Mouse (Mus musculus): ENCODE results near the gene Gm20683. TPM values are rescaled to one million over a fixed set of nuclear protein-coding genes. Genes with fewer than 3 reads are reported as not detected.

The Gm20683 gene
- polyA plus RNA-seq (2014; fragmentation: Nextera tagmentation; extraction: Ambion mirVana): 1.4 and 1.6 TPM in 2 replicates

GRCm38 (mm10) chr17:25841117-25841880 lies at the start of gene Gm20683:
Gm20683 (minus strand) TSS chr17:25841763.
- Histone ChIP-seq H3K27ac (replicated peaks; ENCODE audit: low read depth, low read length) (no peak within 1 kb of the TSS), H3K36me3 (ENCODE audit: control insufficient read depth, insufficient read depth, low read length) (peaks cover 38% of the 10 kb centered on the region), H3K9ac (ENCODE audit: low read depth, low read length) (no peak within 1 kb of the TSS), H3K27me3 (replicated peaks; ENCODE audit: control insufficient read depth, insufficient read depth, low read length) (no peaks in the 10 kb centered on the region), H3K9me3 (ENCODE audit: control insufficient read depth, low read length) (no peaks in the 10 kb centered on the region), H3K4me2 (ENCODE audit: low read depth, low read length) (no peak within 1 kb of the TSS), H3K4me1 (ENCODE audit: control insufficient read depth, insufficient read depth, low read length) (peaks cover 13% of the 10 kb centered on the region; the same call in 1 of the 2 replicates), H3K4me3 (ENCODE audit: low read depth, low read length) (no peak within 1 kb of the TSS)
- WGBS: 92% methylated on average over 21 of the region's 22 CpGs
- no peak for ATAC-seq (ENCODE audit: low read depth)
- no peak for DNase-seq (ENCODE audit: low spot score)

GRCm38 (mm10) chr17:25888837-25889236 lies 47.3 kb upstream of the Gm20683 start:
- ATAC-seq (ENCODE audit: low read depth) (no peak), DNase-seq (ENCODE audit: low spot score) (no peak)
- no peaks in the 10 kb centered on the region for H3K4me1 ChIP-seq (ENCODE audit: control insufficient read depth, insufficient read depth, low read length)
- H3K36me3 ChIP-seq (ENCODE audit: control insufficient read depth, insufficient read depth, low read length): peaks cover 44% of the 10 kb centered on the region
- H3K4me3 ChIP-seq (ENCODE audit: low read depth, low read length): no peak overlapping the region
- H3K9ac ChIP-seq (ENCODE audit: low read depth, low read length): no peak overlapping the region
- no peak overlapping the region for H3K4me2 ChIP-seq (ENCODE audit: low read depth, low read length)
- H3K27ac ChIP-seq (replicated peaks; ENCODE audit: low read depth, low read length): no peak overlapping the region
- WGBS: 89% methylated on average over 3 of the region's 3 CpGs
- H3K9me3 ChIP-seq (ENCODE audit: control insufficient read depth, low read length): no peaks in the 10 kb centered on the region
- H3K27me3 ChIP-seq (replicated peaks; ENCODE audit: control insufficient read depth, insufficient read depth, low read length): no peaks in the 10 kb centered on the region

- no peak for ATAC-seq (ENCODE audit: low read depth)
- H3K4me2 ChIP-seq (ENCODE audit: low read depth, low read length): no peak overlapping the region
- H3K9ac ChIP-seq (ENCODE audit: low read depth, low read length): no peak overlapping the region
- peaks cover 58% of the 10 kb centered on the region for H3K36me3 ChIP-seq (ENCODE audit: control insufficient read depth, insufficient read depth, low read length)
- no peaks in the 10 kb centered on the region for H3K9me3 ChIP-seq (ENCODE audit: control insufficient read depth, low read length)
- H3K4me3 ChIP-seq (ENCODE audit: low read depth, low read length): no peak overlapping the region
- 82% methylated on average over 10 of the region's 10 CpGs for WGBS
- no peaks in the 10 kb centered on the region for H3K27me3 ChIP-seq (replicated peaks; ENCODE audit: control insufficient read depth, insufficient read depth, low read length)
- no peak for DNase-seq (ENCODE audit: low spot score)
- no peak overlapping the region for H3K27ac ChIP-seq (replicated peaks; ENCODE audit: low read depth, low read length)
- H3K4me1 ChIP-seq (ENCODE audit: control insufficient read depth, insufficient read depth, low read length): no peaks in the 10 kb centered on the region
Observed at GRCm38 (mm10) chr17:25887467-25887866, 45.9 kb upstream of the Gm20683 start.

- no peak overlapping the region for H3K9ac ChIP-seq (ENCODE audit: low read depth, low read length)
- H3K4me3 ChIP-seq (ENCODE audit: low read depth, low read length): no peak overlapping the region
- H3K4me1 ChIP-seq (ENCODE audit: control insufficient read depth, insufficient read depth, low read length): no peaks in the 10 kb centered on the region
- H3K9me3 ChIP-seq (ENCODE audit: control insufficient read depth, low read length): no peaks in the 10 kb centered on the region
- no peak for DNase-seq (ENCODE audit: low spot score)
- no peak overlapping the region for H3K4me2 ChIP-seq (ENCODE audit: low read depth, low read length)
- ATAC-seq (ENCODE audit: low read depth): no peak
- H3K36me3 ChIP-seq (ENCODE audit: control insufficient read depth, insufficient read depth, low read length): peaks cover 65% of the 10 kb centered on the region
- H3K27ac ChIP-seq (replicated peaks; ENCODE audit: low read depth, low read length): no peak overlapping the region
- no peaks in the 10 kb centered on the region for H3K27me3 ChIP-seq (replicated peaks; ENCODE audit: control insufficient read depth, insufficient read depth, low read length)
Observed at GRCm38 (mm10) chr17:25886806-25887205, 45.2 kb upstream of the Gm20683 start.

- no peak overlapping the region for H3K9ac ChIP-seq (ENCODE audit: low read depth, low read length)
- no peaks in the 10 kb centered on the region for H3K4me1 ChIP-seq (ENCODE audit: control insufficient read depth, insufficient read depth, low read length)
- ATAC-seq (ENCODE audit: low read depth) (0 out of 2 replicates have a peak, but pooled peaks have one; percentile 23), DNase-seq (ENCODE audit: low spot score) (no peak)
- no peak overlapping the region for H3K4me3 ChIP-seq (ENCODE audit: low read depth, low read length)
- 34% methylated on average over 4 of the region's 4 CpGs for WGBS
- no peaks in the 10 kb centered on the region for H3K27me3 ChIP-seq (replicated peaks; ENCODE audit: control insufficient read depth, insufficient read depth, low read length)
- peaks cover 68% of the 10 kb centered on the region for H3K36me3 ChIP-seq (ENCODE audit: control insufficient read depth, insufficient read depth, low read length)
- no peaks in the 10 kb centered on the region for H3K9me3 ChIP-seq (ENCODE audit: control insufficient read depth, low read length)
- no peak overlapping the region for H3K4me2 ChIP-seq (ENCODE audit: low read depth, low read length)
- H3K27ac ChIP-seq (replicated peaks; ENCODE audit: low read depth, low read length): no peak overlapping the region
Observed at GRCm38 (mm10) chr17:25885636-25886035, 44.1 kb upstream of the Gm20683 start.

GRCm38 (mm10) chr17:25883824-25884223 lies 42.3 kb upstream of the Gm20683 start:
- H3K9ac ChIP-seq (ENCODE audit: low read depth, low read length): no peak overlapping the region
- 92% methylated on average over 3 of the region's 3 CpGs for WGBS
- DNase-seq (ENCODE audit: low spot score): no peak
- H3K9me3 ChIP-seq (ENCODE audit: control insufficient read depth, low read length): no peaks in the 10 kb centered on the region
- no peak overlapping the region for H3K4me3 ChIP-seq (ENCODE audit: low read depth, low read length)
- no peak overlapping the region for H3K4me2 ChIP-seq (ENCODE audit: low read depth, low read length)
- no peak overlapping the region for H3K27ac ChIP-seq (replicated peaks; ENCODE audit: low read depth, low read length)
- H3K36me3 ChIP-seq (ENCODE audit: control insufficient read depth, insufficient read depth, low read length): peaks cover 56% of the 10 kb centered on the region
- no peaks in the 10 kb centered on the region for H3K27me3 ChIP-seq (replicated peaks; ENCODE audit: control insufficient read depth, insufficient read depth, low read length)
- H3K4me1 ChIP-seq (ENCODE audit: control insufficient read depth, insufficient read depth, low read length): no peaks in the 10 kb centered on the region
- no peak for ATAC-seq (ENCODE audit: low read depth)

- no peaks in the 10 kb centered on the region for H3K27me3 ChIP-seq (replicated peaks; ENCODE audit: control insufficient read depth, insufficient read depth, low read length)
- ATAC-seq (ENCODE audit: low read depth) (no peak), DNase-seq (ENCODE audit: low spot score) (no peak)
- no peak overlapping the region for H3K4me3 ChIP-seq (ENCODE audit: low read depth, low read length)
- H3K27ac ChIP-seq (replicated peaks; ENCODE audit: low read depth, low read length): no peak overlapping the region
- H3K4me1 ChIP-seq (ENCODE audit: control insufficient read depth, insufficient read depth, low read length): no peaks in the 10 kb centered on the region
- no peaks in the 10 kb centered on the region for H3K9me3 ChIP-seq (ENCODE audit: control insufficient read depth, low read length)
- H3K36me3 ChIP-seq (ENCODE audit: control insufficient read depth, insufficient read depth, low read length): peaks cover 56% of the 10 kb centered on the region
- H3K4me2 ChIP-seq (ENCODE audit: low read depth, low read length): no peak overlapping the region
- H3K9ac ChIP-seq (ENCODE audit: low read depth, low read length): no peak overlapping the region
- WGBS: 85% methylated on average over 8 of the region's 8 CpGs
Observed at GRCm38 (mm10) chr17:25883268-25883667, 41.7 kb upstream of the Gm20683 start.

- H3K27ac ChIP-seq (replicated peaks; ENCODE audit: low read depth, low read length): no peak overlapping the region
- WGBS: 25% methylated on average over 5 of the region's 5 CpGs
- DNase-seq (ENCODE audit: low spot score) (no peak), ATAC-seq (ENCODE audit: low read depth) (no peak)
- no peak overlapping the region for H3K4me2 ChIP-seq (ENCODE audit: low read depth, low read length)
- H3K36me3 ChIP-seq (ENCODE audit: control insufficient read depth, insufficient read depth, low read length): peaks cover 51% of the 10 kb centered on the region
- no peaks in the 10 kb centered on the region for H3K4me1 ChIP-seq (ENCODE audit: control insufficient read depth, insufficient read depth, low read length)
- H3K9ac ChIP-seq (ENCODE audit: low read depth, low read length): no peak overlapping the region
- no peaks in the 10 kb centered on the region for H3K27me3 ChIP-seq (replicated peaks; ENCODE audit: control insufficient read depth, insufficient read depth, low read length)
- no peak overlapping the region for H3K4me3 ChIP-seq (ENCODE audit: low read depth, low read length)
- H3K9me3 ChIP-seq (ENCODE audit: control insufficient read depth, low read length): no peaks in the 10 kb centered on the region
Observed at GRCm38 (mm10) chr17:25882306-25882705, 40.7 kb upstream of the Gm20683 start.

- WGBS: 35% methylated on average over 4 of the region's 4 CpGs
- H3K9me3 ChIP-seq (ENCODE audit: control insufficient read depth, low read length): no peaks in the 10 kb centered on the region
- no peaks in the 10 kb centered on the region; the same call in 1 of the 2 replicates for H3K4me1 ChIP-seq (ENCODE audit: control insufficient read depth, insufficient read depth, low read length)
- peaks cover 49% of the 10 kb centered on the region for H3K36me3 ChIP-seq (ENCODE audit: control insufficient read depth, insufficient read depth, low read length)
- H3K4me2 ChIP-seq (ENCODE audit: low read depth, low read length): no peak overlapping the region
- no peak for ATAC-seq (ENCODE audit: low read depth)
- H3K27ac ChIP-seq (replicated peaks; ENCODE audit: low read depth, low read length): no peak overlapping the region
- no peak overlapping the region for H3K4me3 ChIP-seq (ENCODE audit: low read depth, low read length)
- H3K27me3 ChIP-seq (replicated peaks; ENCODE audit: control insufficient read depth, insufficient read depth, low read length): no peaks in the 10 kb centered on the region
- DNase-seq (ENCODE audit: low spot score): no peak
- no peak overlapping the region for H3K9ac ChIP-seq (ENCODE audit: low read depth, low read length)
Observed at GRCm38 (mm10) chr17:25881691-25882090, 40.1 kb upstream of the Gm20683 start.

Measured in embryonic facial prominence, embryonic 14.5 days (tissue).